Mouse (Mus musculus) ES-E14 (cell line): ENCODE results near the gene Cul3. TPM values are rescaled to one million over a fixed set of nuclear protein-coding genes. Genes with fewer than 3 reads are reported as not detected.
A peak's percentile ranks its signal among the peaks of the same experiment; 100 is the strongest.

Experiments used
- DNase-seq: peaks from one replicate; pipeline ENCODE4 v3.0.0-alpha.2; 2013; ENCODE audit warnings: low read depth, low spot score
- H3K27ac ChIP-seq: 2 replicates; pipeline ENCODE4 v1.5.1; 2012; ENCODE audit warnings: low read depth, mild to moderate bottlenecking, low read length, moderate library complexity, mixed read lengths; ENCODE audit not compliant: poor library complexity, insufficient read depth, severe bottlenecking
- H3K36me3 ChIP-seq: 2 replicates; pipeline ENCODE4 v1.6.1; 2012; ENCODE audit warnings: mild to moderate bottlenecking, low read length, moderate library complexity, mixed read lengths; ENCODE audit not compliant: control insufficient read depth, poor library complexity, insufficient read depth, severe bottlenecking
- H3K4me1 ChIP-seq, 2 experiments: fragments of 150-350 bp in 1 of 2; sonication (generic) in 1 of 2; 2 replicates each; pipeline ENCODE4 v1.6.1; 2012; ENCODE audit warnings: low read length in 2 of 2, mild to moderate bottlenecking in 1 of 2, mixed read lengths in 1 of 2; ENCODE audit not compliant: control insufficient read depth in 2 of 2, insufficient read depth in 2 of 2, poor library complexity in 1 of 2
- H3K4me3 ChIP-seq, 2 experiments: fragments of 150-350 bp in 1 of 2; sonication (generic) in 1 of 2; 2 replicates each; pipeline ENCODE4 v1.5.1; 2012; ENCODE audit warnings: low read length in 2 of 2, low read depth in 1 of 2, mild to moderate bottlenecking in 1 of 2, mixed read lengths in 1 of 2; ENCODE audit not compliant: insufficient read depth in 1 of 2, poor library complexity in 1 of 2, severe bottlenecking in 1 of 2
- H3K9ac ChIP-seq: 2 replicates; pipeline ENCODE4 v1.6.1; 2012; ENCODE audit warnings: low read depth, mild to moderate bottlenecking, low read length, mixed read lengths; ENCODE audit not compliant: poor library complexity, insufficient read depth, severe bottlenecking
- H3K9me3 ChIP-seq: fragments of 150-350 bp; sonication (generic); 2 replicates; pipeline ENCODE4 v1.6.1; 2012; ENCODE audit warnings: low read depth, mild to moderate bottlenecking, low read length; ENCODE audit not compliant: control insufficient read depth, insufficient read depth
- CHD2 ChIP-seq: IDR thresholded peaks from 2 replicates; pipeline ENCODE4 v1.6.1; 2014; ENCODE audit warnings: mild to moderate bottlenecking, low read depth, low read length, inconsistent platforms
- HCFC1 ChIP-seq: IDR thresholded peaks from 2 replicates; pipeline ENCODE4 v1.6.1; 2012; ENCODE audit warnings: low read length, inconsistent platforms, borderline replicate concordance; ENCODE audit not compliant: insufficient read depth
- MAFK ChIP-seq: IDR thresholded peaks from 2 replicates; pipeline ENCODE4 v1.6.1; 2014; ENCODE audit warnings: mild to moderate bottlenecking, low read depth, low read length, inconsistent platforms; ENCODE audit not compliant: insufficient read depth
- ZC3H11A ChIP-seq: IDR thresholded peaks from 2 replicates; pipeline ENCODE4 v1.6.1; 2012; ENCODE audit warnings: low read depth, mild to moderate bottlenecking, inconsistent platforms, low read length, borderline replicate concordance
- ZNF384 ChIP-seq: IDR thresholded peaks from 2 replicates; pipeline ENCODE4 v1.6.1; 2012; ENCODE audit warnings: low read depth, low read length, inconsistent platforms
- in situ Hi-C, 2 experiments: fragments of 600-800 bp; cut with MboI; formaldehyde crosslinking; loops; one replicate each; pipeline ENCODE4 v1.15.1; 2025; ENCODE audit warnings: low sequenced_read_pairs in 2 of 2, inconsistent platforms in 1 of 2; ENCODE audit not compliant: unreplicated experiment in 2 of 2
- total RNA-seq: library from RNA; depleted of rRNA; stranded (reverse); fragments of 300-350 nt; gene quantifications from 2 replicates; pipeline ENCODE4 v1.2.3, GENCODE M21; 2012

Gene Cul3
- total RNA-seq, 1 experiment = 89.7 TPM

- TF ChIP-seq HCFC1 (no peak), MAFK (no peak), CHD2 (no peak), ZNF384 (no peak), ZC3H11A (no peak)
- no peaks in the 10 kb centered on the region for H3K9me3 ChIP-seq
- no peak overlapping the region for H3K9ac ChIP-seq
- H3K4me3 ChIP-seq = no peak overlapping the region
- DNase-seq = no peak
- peaks cover 0 to 4% of the 10 kb centered on the region in 2 experiments; a peak in 1 of 4 replicates for H3K4me1 ChIP-seq
- in situ Hi-C loops = no loop called here
- H3K27ac ChIP-seq = no peak overlapping the region
- no peaks in the 10 kb centered on the region for H3K36me3 ChIP-seq
Measured at GRCm38 (mm10) chr1:80325761-80326160, 14.5 kb downstream of the Cul3 start.

GRCm38 (mm10) chr1:80324370-80324769 is 15.9 kb downstream of the Cul3 start:
- TF ChIP-seq CHD2 = no peak
- no peak for TF ChIP-seq MAFK
- TF ChIP-seq ZC3H11A = no peak
- TF ChIP-seq ZNF384 = no peak
- TF ChIP-seq HCFC1 = no peak
- no peaks in the 10 kb centered on the region for H3K9me3 ChIP-seq
- H3K27ac ChIP-seq = no peak overlapping the region
- in situ Hi-C loops = no loop called here
- H3K9ac ChIP-seq = no peak overlapping the region
- no peak for DNase-seq
- H3K4me3 ChIP-seq = no peak overlapping the region
- H3K4me1 ChIP-seq = peaks cover 0 to 4% of the 10 kb centered on the region in 2 experiments; a peak in 1 of 4 replicates
- H3K36me3 ChIP-seq = no peaks in the 10 kb centered on the region

- peak; percentile 45 for DNase-seq
- H3K9me3 ChIP-seq = no peaks in the 10 kb centered on the region
- H3K9ac ChIP-seq = no peak overlapping the region
- no peak overlapping the region for H3K4me3 ChIP-seq
- TF ChIP-seq ZC3H11A (no peak), MAFK (peak; percentile 67; the same call in 1 of the 2 replicates)
- H3K36me3 ChIP-seq = no peaks in the 10 kb centered on the region
- in situ Hi-C loops = no loop called here
- peak overlapping the region; percentile 85; the same call in 1 of the 2 replicates for H3K27ac ChIP-seq
- H3K4me1 ChIP-seq = peaks cover 2 to 4% of the 10 kb centered on the region in 2 experiments; a peak in 1 of 4 replicates
Measured at GRCm38 (mm10) chr1:80315533-80316045, 24.7 kb downstream of the Cul3 start.

DNA sequence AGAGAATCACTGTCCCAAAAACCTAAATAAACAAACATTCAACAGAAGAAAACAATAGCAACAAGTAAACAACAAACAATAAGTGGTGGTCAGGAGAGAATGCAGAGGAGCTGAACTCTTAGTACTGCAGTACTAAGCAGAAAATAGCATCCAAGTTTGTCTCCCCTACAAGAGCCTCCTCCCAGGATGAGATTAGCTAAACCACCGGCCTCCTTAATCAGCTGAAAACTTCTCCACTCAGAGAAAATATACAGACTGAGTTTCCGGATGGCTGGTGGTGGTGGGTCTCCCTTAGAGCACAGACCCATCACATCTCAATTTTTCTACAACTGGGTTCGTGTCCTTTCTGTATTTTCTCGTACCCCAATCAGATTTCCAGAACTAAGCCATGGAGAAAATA is 47.0 kb downstream of the Cul3 start:
- DNase-seq = no peak
- no peak for TF ChIP-seq CHD2
- TF ChIP-seq ZC3H11A = no peak
- TF ChIP-seq HCFC1 = no peak
- TF ChIP-seq MAFK = no peak
- no peak for TF ChIP-seq ZNF384
- Histone ChIP-seq H3K36me3 (no peaks in the 10 kb centered on the region), H3K4me3 (no peak overlapping the region), H3K27ac (no peak overlapping the region), H3K9ac (no peak overlapping the region), H3K4me1 (no peaks in the 10 kb centered on the region), H3K9me3 (no peaks in the 10 kb centered on the region)
- in situ Hi-C loops = no loop called here

DNA sequence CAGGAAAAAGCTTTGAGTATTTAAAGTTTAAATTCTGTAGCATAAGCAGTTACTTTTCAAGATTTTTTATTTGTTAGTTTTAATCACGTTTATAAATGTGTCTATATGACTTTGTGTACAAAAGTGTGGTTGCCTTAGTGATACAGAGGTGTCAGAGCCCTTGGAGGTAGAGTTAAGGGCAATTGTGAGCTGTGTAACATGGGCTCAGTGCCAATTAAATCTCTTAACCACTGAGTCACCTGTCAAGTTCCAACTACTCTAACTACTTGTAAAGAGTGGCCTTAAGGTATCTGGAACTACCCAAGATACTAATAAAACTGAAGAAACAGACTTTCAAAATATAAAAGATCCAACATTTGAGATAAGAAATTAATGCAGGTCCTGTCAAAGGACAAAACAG is 61.5 kb downstream of the Cul3 start:
- Histone ChIP-seq H3K36me3 (peaks cover 7% of the 10 kb centered on the region), H3K4me1 (no peaks in the 10 kb centered on the region), H3K27ac (no peak overlapping the region), H3K4me3 (no peak overlapping the region), H3K9me3 (no peaks in the 10 kb centered on the region), H3K9ac (no peak overlapping the region)
- TF ChIP-seq MAFK (no peak), CHD2 (no peak), HCFC1 (no peak), ZC3H11A (no peak), ZNF384 (no peak)
- no peak for DNase-seq
- in situ Hi-C loops = no loop called here
